Mouse (Mus musculus) MEL (cell line): ENCODE data around the gene Gm48551. TPM values are rescaled to one million over a fixed set of nuclear protein-coding genes. Genes with fewer than 3 reads are reported as not detected.

Source experiments
- DNase-seq: peaks from one replicate; pipeline ENCODE4 v3.0.0; 2011; ENCODE audit warnings: low read depth, low spot score
- H3K27ac ChIP-seq: 2 replicates; pipeline ENCODE4 v1.5.1; 2012; ENCODE audit warnings: low read depth, mild to moderate bottlenecking, control low read depth, low read length, moderate library complexity; ENCODE audit not compliant: control insufficient read depth
- H3K27me3 ChIP-seq, 2 experiments: fragments of 150-350 bp in 1 of 2; sonication (generic) in 1 of 2; 2 replicates each; pipeline ENCODE4 v1.6.1; 2012; ENCODE audit warnings: low read length in 2 of 2, mild to moderate bottlenecking in 2 of 2, improper control_type of control experiment in 1 of 2, moderate library complexity in 1 of 2; ENCODE audit not compliant: insufficient read depth in 2 of 2, control insufficient read depth in 1 of 2
- H3K36me3 ChIP-seq, 2 experiments: 2 replicates each; pipeline ENCODE4 v1.6.1; 2012 to 2014; ENCODE audit warnings: low read length in 2 of 2, improper control_type of control experiment in 1 of 2, inconsistent platforms in 1 of 2, mild to moderate bottlenecking in 1 of 2; ENCODE audit not compliant: insufficient read depth in 2 of 2, control insufficient read depth in 1 of 2
- H3K4me1 ChIP-seq, 2 experiments: fragments of 150-350 bp in 1 of 2; sonication (generic) in 1 of 2; 2 replicates each; pipeline ENCODE4 v1.6.1; 2012; ENCODE audit warnings: low read length in 2 of 2, improper control_type of control experiment in 1 of 2, mild to moderate bottlenecking in 1 of 2; ENCODE audit not compliant: insufficient read depth in 2 of 2, control insufficient read depth in 1 of 2
- H3K4me3 ChIP-seq, 2 experiments: fragments of 150-350 bp in 1 of 2; sonication (generic) in 1 of 2; 2 replicates each; pipeline ENCODE4 v1.5.1; 2012; ENCODE audit warnings: low read depth in 2 of 2, low read length in 2 of 2, mild to moderate bottlenecking in 2 of 2, moderate library complexity in 2 of 2, control low read depth in 1 of 2, improper control_type of control experiment in 1 of 2; ENCODE audit not compliant: control insufficient read depth in 1 of 2, insufficient read depth in 1 of 2
- H3K79me2 ChIP-seq: 2 replicates; pipeline ENCODE4 v1.6.1; 2012; ENCODE audit warnings: mild to moderate bottlenecking, low read length, moderate library complexity; ENCODE audit not compliant: control insufficient read depth, poor library complexity, insufficient read depth
- H3K9ac ChIP-seq: 2 replicates; pipeline ENCODE4 v1.6.1; 2012; ENCODE audit warnings: low read depth, mild to moderate bottlenecking, control low read depth, low read length, moderate library complexity; ENCODE audit not compliant: control insufficient read depth, poor library complexity, severe bottlenecking
- H3K9me3 ChIP-seq: fragments of 150-350 bp; sonication (generic); replicated peaks from 2 replicates; pipeline ENCODE4 v1.6.1; 2012; ENCODE audit warnings: mild to moderate bottlenecking, low read length, improper control_type of control experiment, moderate library complexity; ENCODE audit not compliant: insufficient read depth
- CTCF ChIP-seq, 3 experiments: IDR thresholded peaks in 2 of 3; conservative IDR thresholded peaks in 1 of 3; 2 replicates each; pipeline ENCODE4 v1.5.1; 2011 to 2012; ENCODE audit warnings: low read length in 3 of 3, low read depth in 2 of 3, mild to moderate bottlenecking in 2 of 3, improper control_type of control experiment in 1 of 3, inconsistent platforms in 1 of 3, mixed read lengths in 1 of 3, moderate library complexity in 1 of 3; ENCODE audit not compliant: control insufficient read depth in 1 of 3, insufficient read depth in 1 of 3, poor library complexity in 1 of 3, severe bottlenecking in 1 of 3
- ELF1 ChIP-seq: IDR thresholded peaks from 2 replicates; pipeline ENCODE4 v1.6.1; 2014; ENCODE audit warnings: low read depth, mild to moderate bottlenecking, inconsistent platforms, low read length, improper control_type of control experiment, moderate library complexity
- EP300 ChIP-seq, 2 experiments: IDR thresholded peaks; 2 replicates each; pipeline ENCODE4 v1.6.1; 2011; ENCODE audit warnings: improper control_type of control experiment in 2 of 2, low read length in 2 of 2, low read depth in 1 of 2, mild to moderate bottlenecking in 1 of 2
- ETS1 ChIP-seq: IDR thresholded peaks from 2 replicates; pipeline ENCODE4 v1.6.1; 2012; ENCODE audit warnings: low read depth, mild to moderate bottlenecking, inconsistent platforms, low read length, improper control_type of control experiment, moderate library complexity
- GABPA ChIP-seq: IDR thresholded peaks from 2 replicates; pipeline ENCODE4 v1.6.1; 2012; ENCODE audit warnings: low read depth, mild to moderate bottlenecking, inconsistent platforms, low read length, improper control_type of control experiment, moderate library complexity
- GATA1 ChIP-seq: IDR thresholded peaks from 2 replicates; pipeline ENCODE4 v1.6.1; 2011; ENCODE audit warnings: low read depth, low read length, improper control_type of control experiment
- HCFC1 ChIP-seq: IDR thresholded peaks from 2 replicates; pipeline ENCODE4 v1.6.1; 2012; ENCODE audit warnings: low read depth, mild to moderate bottlenecking, inconsistent platforms, low read length, improper control_type of control experiment, moderate library complexity
- JUND ChIP-seq: IDR thresholded peaks from 2 replicates; pipeline ENCODE4 v1.6.1; 2011; ENCODE audit warnings: low read depth, mild to moderate bottlenecking, improper control_type of control experiment, low read length
- MAFK ChIP-seq: IDR thresholded peaks from 2 replicates; pipeline ENCODE4 v1.6.1; 2011; ENCODE audit warnings: low read depth, mild to moderate bottlenecking, low read length, improper control_type of control experiment, borderline replicate concordance
- MAX ChIP-seq: IDR thresholded peaks from 2 replicates; pipeline ENCODE4 v1.6.1; 2011; ENCODE audit warnings: low read length, improper control_type of control experiment
- MAZ ChIP-seq: IDR thresholded peaks from 2 replicates; pipeline ENCODE4 v1.6.1; 2012; ENCODE audit warnings: low read depth, mild to moderate bottlenecking, inconsistent platforms, low read length, improper control_type of control experiment
- MYC ChIP-seq: IDR thresholded peaks from 2 replicates; pipeline ENCODE4 v1.6.1; 2011; ENCODE audit warnings: low read depth, mild to moderate bottlenecking, low read length, improper control_type of control experiment, moderate library complexity
- NRF1 ChIP-seq: IDR thresholded peaks from 2 replicates; pipeline ENCODE4 v1.6.1; 2014; ENCODE audit warnings: low read depth, mild to moderate bottlenecking, inconsistent platforms, low read length, improper control_type of control experiment, moderate library complexity; ENCODE audit not compliant: poor library complexity, insufficient read depth, severe bottlenecking
- POLR2A ChIP-seq, 2 experiments: IDR thresholded peaks; 2 replicates each; pipeline ENCODE4 v1.6.1; 2011 to 2012; ENCODE audit warnings: low read length in 2 of 2, mild to moderate bottlenecking in 2 of 2, control low read depth in 1 of 2, improper control_type of control experiment in 1 of 2, low read depth in 1 of 2, moderate library complexity in 1 of 2; ENCODE audit not compliant: control insufficient read depth in 1 of 2, insufficient read depth in 1 of 2, poor library complexity in 1 of 2
- RAD21 ChIP-seq: IDR thresholded peaks from 2 replicates; pipeline ENCODE4 v1.6.1; 2011; ENCODE audit warnings: mild to moderate bottlenecking, low read depth, low read length, improper control_type of control experiment
- SMC3 ChIP-seq: IDR thresholded peaks from 2 replicates; pipeline ENCODE4 v1.6.1; 2011; ENCODE audit warnings: low read depth, low read length, improper control_type of control experiment
- TCF12 ChIP-seq: IDR thresholded peaks from 2 replicates; pipeline ENCODE4 v1.6.1; 2014; ENCODE audit warnings: low read depth, mild to moderate bottlenecking, inconsistent platforms, low read length, improper control_type of control experiment, moderate library complexity
- USF1 ChIP-seq: IDR thresholded peaks from 2 replicates; pipeline ENCODE4 v1.6.1; 2014; ENCODE audit warnings: low read depth, mild to moderate bottlenecking, inconsistent platforms, low read length, improper control_type of control experiment, moderate library complexity
- ZC3H11A ChIP-seq: IDR thresholded peaks from 2 replicates; pipeline ENCODE4 v1.6.1; 2012; ENCODE audit warnings: low read depth, mild to moderate bottlenecking, inconsistent platforms, low read length, improper control_type of control experiment
- polyA plus RNA-seq, 2 experiments: library from polyadenylated mRNA; stranded (reverse) in 1 of 2; unstranded in 1 of 2; fragments of >175 nt in 1 of 2; fragments of >200 nt in 1 of 2; gene quantifications; 2 replicates each; pipeline versions ENCODE4 v1.2.1 to v1.2.4; 2012; ENCODE audit warnings: low replicate concordance in 2 of 2, low read depth in 1 of 2; ENCODE audit not compliant: insufficient read length in 2 of 2, insufficient read depth in 1 of 2, missing spikeins in 1 of 2
- total RNA-seq: library from RNA; depleted of rRNA; stranded (reverse); fragments of 300-350 nt; gene quantifications from 2 replicates; pipeline ENCODE4 v1.2.3, GENCODE M21; 2012

Gm48551 gene
- total and polyA plus RNA-seq, 3 experiments, result 0.62 to 2.6 TPM; not detected in 1

DNA sequence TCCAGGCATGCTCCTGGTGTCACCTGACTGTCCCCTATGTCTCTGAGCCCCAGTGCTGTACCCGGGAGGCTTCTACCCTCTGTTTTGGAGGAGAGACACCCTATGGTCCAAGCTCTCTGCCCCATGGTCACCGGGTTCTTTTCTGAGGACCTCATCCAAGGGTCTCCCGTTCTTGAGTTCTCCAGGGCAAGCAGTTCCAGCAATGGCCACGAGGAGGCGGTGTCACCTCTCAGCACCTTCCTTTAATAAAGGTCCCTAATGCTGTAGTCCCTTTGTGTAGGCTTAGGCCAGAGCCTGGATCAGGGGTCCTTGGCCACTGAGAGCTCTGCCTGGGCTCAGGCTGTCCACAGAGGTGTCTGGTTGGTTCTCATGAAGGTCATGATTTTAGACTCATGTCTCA is 10.9 kb downstream of the Gm48551 start (continued):
- TF ChIP-seq ELF1 (no peak), USF1 (no peak), RAD21 (peak; percentile 67), EP300 (IDR thresholded peaks at IDR 0.05; ENCODE audit: low read depth in 1 of 2, low read length in 2 of 2) (no peak), NRF1 (no peak)
- TF ChIP-seq, all 39 proteins: peak for 6

DNA sequence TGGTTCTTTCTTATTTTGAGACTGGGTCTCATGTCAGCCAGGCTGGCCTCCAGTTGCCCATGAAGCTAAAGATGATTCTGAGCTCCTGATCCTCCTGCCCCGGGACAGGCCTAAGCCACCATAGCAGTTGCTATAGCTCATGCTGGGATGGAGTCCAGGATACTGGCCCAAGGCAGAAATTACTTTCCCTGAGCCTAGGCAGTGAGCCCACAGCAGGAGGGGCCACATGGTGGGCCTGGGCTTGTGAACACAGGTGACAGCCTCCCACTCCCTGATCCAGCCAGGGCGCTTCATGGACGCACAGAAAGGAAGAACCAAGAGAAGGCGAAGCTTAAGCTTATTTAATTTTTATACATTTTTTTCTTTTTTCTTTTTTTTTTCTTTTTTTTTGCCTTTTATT is 11.6 kb downstream of the Gm48551 start:
- TF ChIP-seq GATA1 (no peak), RAD21 (no peak), GABPA (no peak), SMC3 (no peak), MAFK (no peak), JUND (no peak), MYC (no peak), CTCF (IDR thresholded peaks at IDR 0.05 in 2 of 3, conservative IDR thresholded peaks at IDR 0.05 in 1 of 3; ENCODE audit: control insufficient read depth in 1 of 3, insufficient read depth in 1 of 3, low read depth in 2 of 3, low read length in 3 of 3, poor library complexity in 1 of 3, severe bottlenecking in 1 of 3) (no peak), MAZ (no peak), ZC3H11A (no peak), POLR2A (IDR thresholded peaks at IDR 0.05; ENCODE audit: control insufficient read depth in 1 of 2, insufficient read depth in 1 of 2, low read depth in 1 of 2, low read length in 2 of 2, poor library complexity in 1 of 2) (no peak), TCF12 (no peak)
- TF ChIP-seq, all 39 proteins: peak for 0
- H3K27me3 ChIP-seq, result no peaks in the 10 kb centered on the region
- H3K36me3 ChIP-seq, result no peaks in the 10 kb centered on the region
- H3K79me2 ChIP-seq, result no peaks in the 10 kb centered on the region
- H3K27ac ChIP-seq, result no peak overlapping the region
- no peak overlapping the region for H3K9ac ChIP-seq
- DNase-seq, result no peak
- no peaks in the 10 kb centered on the region for H3K9me3 ChIP-seq
- H3K4me3 ChIP-seq, result no peak overlapping the region
- peaks cover 6 to 14% of the 10 kb centered on the region in 2 experiments; a peak in 3 of 4 replicates for H3K4me1 ChIP-seq

DNA sequence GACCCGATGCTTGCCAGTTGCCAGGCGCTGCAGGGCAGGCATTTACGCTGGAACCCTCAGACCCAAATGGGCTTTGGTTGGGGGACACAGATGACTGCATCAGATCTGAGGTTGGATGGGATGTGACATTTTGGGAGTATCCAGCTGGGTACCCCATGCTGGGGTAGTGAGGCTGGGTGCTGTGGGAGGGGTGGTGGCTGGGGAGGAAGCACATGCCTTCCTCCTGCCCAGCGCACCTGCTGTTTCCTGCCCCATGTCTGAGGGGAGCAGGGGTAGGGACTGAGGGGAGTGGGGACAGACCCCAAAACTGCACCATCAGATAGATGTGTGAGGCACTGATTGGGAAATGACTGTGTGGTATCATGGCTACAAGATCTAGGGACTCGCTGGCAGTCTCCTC is 12.5 kb downstream of the Gm48551 start:
- H3K9me3 ChIP-seq, result no peaks in the 10 kb centered on the region
- TF ChIP-seq GABPA (no peak), ETS1 (no peak), MAX (no peak), MAFK (no peak), SMC3 (no peak), MYC (no peak), GATA1 (no peak), HCFC1 (no peak), ELF1 (no peak)
- H3K27me3 ChIP-seq, result no peaks in the 10 kb centered on the region
- no peak for DNase-seq
- H3K9ac ChIP-seq, result no peak overlapping the region
- no peaks in the 10 kb centered on the region for H3K36me3 ChIP-seq
- no peak overlapping the region for H3K4me3 ChIP-seq
- peaks cover 6 to 14% of the 10 kb centered on the region in 2 experiments; a peak in 3 of 4 replicates for H3K4me1 ChIP-seq
- no peaks in the 10 kb centered on the region for H3K79me2 ChIP-seq
- H3K27ac ChIP-seq, result no peak overlapping the region
